Mouse (Mus musculus): ENCODE measurements at regions not wholly inside any gene's neighbourhood (a gene's known extent, or its start where the extent isn't known, plus 50 kb on each side); places are given as distances from the start of the nearest gene placed in this dataset.

GRCm38 (mm10) chr14:71281568-71281967, 681.9 kb upstream of the Fam160b2 start:
- Histone ChIP-seq H3K27me3 (ENCODE audit: control insufficient read depth, insufficient read depth, low read length) (no peaks in the 10 kb centered on the region), H3K27ac (ENCODE audit: low read depth, low read length) (no peak overlapping the region), H3K36me3 (ENCODE audit: control insufficient read depth, insufficient read depth, low read length) (no peaks in the 10 kb centered on the region), H3K4me1 (ENCODE audit: control insufficient read depth, insufficient read depth, low read length) (no peaks in the 10 kb centered on the region), H3K4me3 (ENCODE audit: low read depth, low read length) (no peak overlapping the region), H3K9me3 (ENCODE audit: control insufficient read depth, low read length) (no peaks in the 10 kb centered on the region), H3K9ac (ENCODE audit: low read length) (no peak overlapping the region), H3K4me2 (ENCODE audit: low read depth) (no peak overlapping the region)
- DNase-seq (ENCODE audit: low spot score): no peak
- WGBS: 87% methylated on average over 14 of the region's 14 CpGs
- ATAC-seq (ENCODE audit: insufficient read depth, low FRiP score, low TSS enrichment): no peak

- H3K27me3 ChIP-seq (ENCODE audit: control insufficient read depth, insufficient read depth, low read length): no peaks in the 10 kb centered on the region
- no peaks in the 10 kb centered on the region for H3K36me3 ChIP-seq (ENCODE audit: control insufficient read depth, insufficient read depth, low read length)
- no peak overlapping the region for H3K27ac ChIP-seq (ENCODE audit: low read depth, low read length)
- H3K4me2 ChIP-seq (ENCODE audit: low read depth): no peak overlapping the region
- no peak for DNase-seq (ENCODE audit: low spot score)
- no peak overlapping the region for H3K9ac ChIP-seq (ENCODE audit: low read length)
- H3K4me3 ChIP-seq (ENCODE audit: low read depth, low read length): no peak overlapping the region
- no peaks in the 10 kb centered on the region for H3K4me1 ChIP-seq (ENCODE audit: control insufficient read depth, insufficient read depth, low read length)
- no peaks in the 10 kb centered on the region for H3K9me3 ChIP-seq (ENCODE audit: control insufficient read depth, low read length)
- WGBS: 80% methylated on average over 12 of the region's 12 CpGs
- ATAC-seq (ENCODE audit: insufficient read depth, low FRiP score, low TSS enrichment): no peak
These were observed 676.7 kb upstream of the Fam160b2 start for GRCm38 (mm10) chr14:71276309-71276791.

GRCm38 (mm10) chr14:71272470-71272869, 672.8 kb upstream of the Fam160b2 start:
- H3K27me3 ChIP-seq (ENCODE audit: control insufficient read depth, insufficient read depth, low read length): no peaks in the 10 kb centered on the region
- DNase-seq (ENCODE audit: low spot score) (no peak), ATAC-seq (ENCODE audit: insufficient read depth, low FRiP score, low TSS enrichment) (no peak)
- H3K4me2 ChIP-seq (ENCODE audit: low read depth): no peak overlapping the region
- no peaks in the 10 kb centered on the region for H3K36me3 ChIP-seq (ENCODE audit: control insufficient read depth, insufficient read depth, low read length)
- H3K9me3 ChIP-seq (ENCODE audit: control insufficient read depth, low read length): no peaks in the 10 kb centered on the region
- no peak overlapping the region for H3K4me3 ChIP-seq (ENCODE audit: low read depth, low read length)
- H3K27ac ChIP-seq (ENCODE audit: low read depth, low read length): no peak overlapping the region
- 97% methylated on average over 2 of the region's 2 CpGs for WGBS
- no peak overlapping the region for H3K9ac ChIP-seq (ENCODE audit: low read length)
- no peaks in the 10 kb centered on the region for H3K4me1 ChIP-seq (ENCODE audit: control insufficient read depth, insufficient read depth, low read length)

- Histone ChIP-seq H3K36me3 (ENCODE audit: control insufficient read depth, insufficient read depth, low read length) (no peaks in the 10 kb centered on the region), H3K27ac (ENCODE audit: low read depth, low read length) (no peak overlapping the region), H3K9ac (ENCODE audit: low read length) (no peak overlapping the region), H3K4me3 (ENCODE audit: low read depth, low read length) (no peak overlapping the region), H3K27me3 (ENCODE audit: control insufficient read depth, insufficient read depth, low read length) (no peaks in the 10 kb centered on the region), H3K4me2 (ENCODE audit: low read depth) (no peak overlapping the region), H3K9me3 (ENCODE audit: control insufficient read depth, low read length) (no peaks in the 10 kb centered on the region), H3K4me1 (ENCODE audit: control insufficient read depth, insufficient read depth, low read length) (no peaks in the 10 kb centered on the region)
- WGBS: 84% methylated on average over 4 of the region's 4 CpGs
- ATAC-seq (ENCODE audit: insufficient read depth, low FRiP score, low TSS enrichment) (no peak), DNase-seq (ENCODE audit: low spot score) (no peak)
These were observed 658.0 kb upstream of the Fam160b2 start for GRCm38 (mm10) chr14:71257650-71258049.

- H3K9ac ChIP-seq (ENCODE audit: low read length): no peak overlapping the region
- H3K9me3 ChIP-seq (ENCODE audit: control insufficient read depth, low read length): no peaks in the 10 kb centered on the region
- no peak overlapping the region for H3K27ac ChIP-seq (ENCODE audit: low read depth, low read length)
- H3K4me1 ChIP-seq (ENCODE audit: control insufficient read depth, insufficient read depth, low read length): no peaks in the 10 kb centered on the region
- no peaks in the 10 kb centered on the region for H3K27me3 ChIP-seq (ENCODE audit: control insufficient read depth, insufficient read depth, low read length)
- no peak overlapping the region for H3K4me2 ChIP-seq (ENCODE audit: low read depth)
- no peaks in the 10 kb centered on the region for H3K36me3 ChIP-seq (ENCODE audit: control insufficient read depth, insufficient read depth, low read length)
- no peak overlapping the region for H3K4me3 ChIP-seq (ENCODE audit: low read depth, low read length)
- ATAC-seq (ENCODE audit: insufficient read depth, low FRiP score, low TSS enrichment): no peak
- no peak for DNase-seq (ENCODE audit: low spot score)
- 88% methylated on average over 1 of the region's 1 CpGs for WGBS
These were observed 654.6 kb upstream of the Fam160b2 start for GRCm38 (mm10) chr14:71254207-71254606.

- no peak overlapping the region for H3K4me2 ChIP-seq (ENCODE audit: low read depth)
- no peak for ATAC-seq (ENCODE audit: insufficient read depth, low FRiP score, low TSS enrichment)
- no peak for DNase-seq (ENCODE audit: low spot score)
- no peaks in the 10 kb centered on the region for H3K4me1 ChIP-seq (ENCODE audit: control insufficient read depth, insufficient read depth, low read length)
- no peaks in the 10 kb centered on the region for H3K36me3 ChIP-seq (ENCODE audit: control insufficient read depth, insufficient read depth, low read length)
- no peaks in the 10 kb centered on the region for H3K27me3 ChIP-seq (ENCODE audit: control insufficient read depth, insufficient read depth, low read length)
- no peak overlapping the region for H3K4me3 ChIP-seq (ENCODE audit: low read depth, low read length)
- H3K27ac ChIP-seq (ENCODE audit: low read depth, low read length): no peak overlapping the region
- WGBS: 80% methylated on average over 3 of the region's 3 CpGs
- no peak overlapping the region for H3K9ac ChIP-seq (ENCODE audit: low read length)
- no peaks in the 10 kb centered on the region for H3K9me3 ChIP-seq (ENCODE audit: control insufficient read depth, low read length)
These were observed 652.5 kb upstream of the Fam160b2 start for GRCm38 (mm10) chr14:71252136-71252535.

GRCm38 (mm10) chr14:71251116-71251515, 651.5 kb upstream of the Fam160b2 start:
- no peaks in the 10 kb centered on the region for H3K27me3 ChIP-seq (ENCODE audit: control insufficient read depth, insufficient read depth, low read length)
- no peaks in the 10 kb centered on the region for H3K36me3 ChIP-seq (ENCODE audit: control insufficient read depth, insufficient read depth, low read length)
- no peak overlapping the region for H3K4me3 ChIP-seq (ENCODE audit: low read depth, low read length)
- H3K9ac ChIP-seq (ENCODE audit: low read length): no peak overlapping the region
- 96% methylated on average over 1 of the region's 1 CpGs for WGBS
- H3K9me3 ChIP-seq (ENCODE audit: control insufficient read depth, low read length): no peaks in the 10 kb centered on the region
- ATAC-seq (ENCODE audit: insufficient read depth, low FRiP score, low TSS enrichment) (no peak), DNase-seq (ENCODE audit: low spot score) (no peak)
- no peak overlapping the region for H3K4me2 ChIP-seq (ENCODE audit: low read depth)
- no peaks in the 10 kb centered on the region for H3K4me1 ChIP-seq (ENCODE audit: control insufficient read depth, insufficient read depth, low read length)
- no peak overlapping the region for H3K27ac ChIP-seq (ENCODE audit: low read depth, low read length)

GRCm38 (mm10) chr14:71249387-71249965, 649.8 kb upstream of the Fam160b2 start:
- no peak overlapping the region for H3K4me3 ChIP-seq (ENCODE audit: low read depth, low read length)
- ATAC-seq (ENCODE audit: insufficient read depth, low FRiP score, low TSS enrichment) (no peak; the same call in 1 of the 2 replicates), DNase-seq (ENCODE audit: low spot score) (peak; percentile 18)
- WGBS: 56% methylated on average over 7 of the region's 7 CpGs
- no peaks in the 10 kb centered on the region for H3K9me3 ChIP-seq (ENCODE audit: control insufficient read depth, low read length)
- H3K9ac ChIP-seq (ENCODE audit: low read length): no peak overlapping the region
- no peak overlapping the region for H3K27ac ChIP-seq (ENCODE audit: low read depth, low read length)
- no peak overlapping the region for H3K4me2 ChIP-seq (ENCODE audit: low read depth)
- no peaks in the 10 kb centered on the region for H3K27me3 ChIP-seq (ENCODE audit: control insufficient read depth, insufficient read depth, low read length)
- no peaks in the 10 kb centered on the region for H3K4me1 ChIP-seq (ENCODE audit: control insufficient read depth, insufficient read depth, low read length)
- H3K36me3 ChIP-seq (ENCODE audit: control insufficient read depth, insufficient read depth, low read length): no peaks in the 10 kb centered on the region

GRCm38 (mm10) chr14:71248534-71248933, 648.9 kb upstream of the Fam160b2 start:
- H3K4me2 ChIP-seq (ENCODE audit: low read depth): no peak overlapping the region
- H3K9me3 ChIP-seq (ENCODE audit: control insufficient read depth, low read length): no peaks in the 10 kb centered on the region
- no peak overlapping the region for H3K27ac ChIP-seq (ENCODE audit: low read depth, low read length)
- no peak for ATAC-seq (ENCODE audit: insufficient read depth, low FRiP score, low TSS enrichment)
- H3K4me1 ChIP-seq (ENCODE audit: control insufficient read depth, insufficient read depth, low read length): no peaks in the 10 kb centered on the region
- H3K4me3 ChIP-seq (ENCODE audit: low read depth, low read length): no peak overlapping the region
- WGBS: 86% methylated on average over 2 of the region's 2 CpGs
- DNase-seq (ENCODE audit: low spot score): no peak
- H3K36me3 ChIP-seq (ENCODE audit: control insufficient read depth, insufficient read depth, low read length): no peaks in the 10 kb centered on the region
- H3K27me3 ChIP-seq (ENCODE audit: control insufficient read depth, insufficient read depth, low read length): no peaks in the 10 kb centered on the region
- no peak overlapping the region for H3K9ac ChIP-seq (ENCODE audit: low read length)
